Mouse (Mus musculus) gastrocnemius, postnatal 4 days (tissue): ENCODE measurements around the gene Nifk. TPM values are rescaled to one million over a fixed set of nuclear protein-coding genes. Genes with fewer than 3 reads are reported as not detected.

Experiments used
- DNase-seq, 2 experiments: peaks; one replicate each; pipeline ENCODE4 v3.0.0; 2021 to 2022; ENCODE audit warnings: low spot score in 2 of 2, mixed read lengths in 2 of 2
- total RNA-seq, 2 experiments: library from RNA; stranded (reverse); gene quantifications; 2 replicates each; pipeline ENCODE4 v1.2.3; 2021

Nifk gene
- total RNA-seq, 2 experiments from 2014 or later, result 27.2 to 29.4 TPM

DNA sequence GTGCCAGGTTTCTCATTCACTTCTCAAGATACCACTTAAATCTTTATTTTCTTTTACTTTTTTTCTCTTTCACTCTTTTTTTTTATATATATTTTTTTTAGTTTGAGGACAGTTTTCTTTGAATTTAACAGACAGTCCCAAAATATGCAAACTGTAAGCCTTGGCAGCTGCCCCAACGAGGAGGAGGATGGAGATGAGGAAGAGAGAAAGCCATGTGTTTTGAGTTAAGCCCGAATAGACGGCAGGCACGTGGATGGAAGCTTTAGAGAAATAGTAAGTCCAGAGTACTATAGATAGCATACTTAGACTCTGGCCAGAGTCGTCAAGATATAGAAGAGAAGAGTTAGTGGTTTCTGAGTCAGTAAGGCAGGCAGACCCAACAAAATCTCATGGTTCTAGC lies 56.1 kb downstream of the Nifk start:
- DNase-seq, result no peak

DNA sequence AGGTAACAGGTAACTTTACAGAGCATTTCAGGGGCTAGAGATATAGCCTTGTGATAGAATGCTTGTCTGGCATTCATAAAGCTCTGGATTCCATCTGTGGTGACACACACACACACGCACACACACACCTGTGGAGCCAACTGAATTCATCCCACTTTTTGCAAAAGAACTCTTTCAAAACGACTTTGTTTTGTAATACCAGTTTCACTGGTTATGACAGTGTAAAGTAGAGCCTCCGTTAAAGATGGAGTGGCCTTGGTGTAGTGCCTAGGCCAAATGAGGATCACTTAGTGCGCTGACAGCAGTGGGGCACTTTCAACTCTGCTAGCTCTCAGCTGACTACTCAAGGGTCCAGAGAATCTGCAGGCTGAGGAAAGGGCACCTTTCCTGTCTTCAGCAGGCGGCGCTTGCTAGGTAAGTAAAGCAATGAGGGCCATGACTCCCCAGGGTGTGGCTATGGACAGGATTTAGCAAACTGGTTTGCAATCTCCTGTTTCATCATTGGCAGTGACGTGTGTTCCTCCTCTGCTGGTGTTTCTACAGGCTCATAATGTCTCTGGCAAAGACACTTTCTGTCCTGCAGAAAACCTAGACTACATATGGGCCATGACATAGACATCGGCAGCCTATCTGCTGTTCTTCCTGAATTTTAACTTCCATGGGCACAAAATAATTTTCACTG lies 58.6 kb downstream of the Nifk start:
- no peak for DNase-seq

Other genes with a start within 250 kb of the Nifk start
- not detected for gene Gm29106, start 145.3 kb upstream of the Nifk start, total RNA-seq
- gene Tsn, start 10.1 kb upstream of the Nifk start, total RNA-seq, result 10 to 100 TPM; 87.6 to 88.1 TPM
- 100 to 1,000 TPM; 116 to 132 TPM for gene Clasp1, start 67.2 kb downstream of the Nifk start, total RNA-seq